Mouse (Mus musculus) heart, embryonic 13.5 days (tissue): Measurements from ENCODE around the gene Elmsan1. TPM values are rescaled to one million over a fixed set of nuclear protein-coding genes. Genes with fewer than 3 reads are reported as not detected.

Source experiments
- ATAC-seq: fragments of 200-750 bp; cut with Nextera tagmentation; 2 replicates; pipeline ENCODE4 v1.8.0; 2017; ENCODE audit warnings: moderate TSS enrichment; ENCODE audit not compliant: insufficient number of reproducible peaks, low FRiP score, low TSS enrichment; ENCODE audit errors: extremely low read depth
- H3K27ac ChIP-seq: fragments of 300-500 bp; sonication (generic); replicated peaks from 2 replicates; pipeline ENCODE4 v1.5.1; 2015; ENCODE audit warnings: moderate library complexity, mild to moderate bottlenecking, inconsistent platforms
- H3K27me3 ChIP-seq: fragments of 300-500 bp; sonication (generic); replicated peaks from 2 replicates; pipeline ENCODE4 v1.6.1; 2015; ENCODE audit warnings: mild to moderate bottlenecking, inconsistent platforms
- H3K36me3 ChIP-seq: fragments of 300-500 bp; sonication (generic); 2 replicates; pipeline ENCODE4 v1.6.1; 2015; ENCODE audit warnings: mild to moderate bottlenecking, inconsistent platforms
- H3K4me1 ChIP-seq: fragments of 300-500 bp; sonication (generic); 2 replicates; pipeline ENCODE4 v1.6.1; 2015; ENCODE audit warnings: inconsistent platforms
- H3K4me2 ChIP-seq: fragments of 300-500 bp; sonication (generic); 2 replicates; pipeline ENCODE4 v1.6.1; 2015; ENCODE audit warnings: inconsistent platforms, mild to moderate bottlenecking, moderate library complexity
- H3K4me3 ChIP-seq: fragments of 300-500 bp; sonication (generic); 2 replicates; pipeline ENCODE4 v1.5.1; 2015; ENCODE audit warnings: moderate library complexity, mild to moderate bottlenecking, inconsistent platforms
- H3K9ac ChIP-seq: fragments of 300-500 bp; sonication (generic); 2 replicates; pipeline ENCODE4 v1.6.1; 2015; ENCODE audit warnings: inconsistent platforms, mild to moderate bottlenecking, moderate library complexity
- H3K9me3 ChIP-seq: fragments of 300-500 bp; sonication (generic); 2 replicates; pipeline ENCODE4 v1.6.1; 2016; ENCODE audit warnings: inconsistent platforms
- WGBS: fragments of 180-500 bp; shearing (Covaris S2); methylation state at CpG from one replicate; pipeline ENCODE4 v1.1.7; 2015; ENCODE audit warnings: mixed read lengths; 5-methylcytosine and 5-hydroxymethylcytosine counted together
- polyA plus RNA-seq: library from polyadenylated mRNA; unstranded; fragments of >200 nt; fragmentation: Nextera tagmentation; extraction: Ambion mirVana; gene quantifications from 2 replicates; pipeline ENCODE4 v1.2.1, GENCODE M21; 2015

Gene Elmsan1
- polyA plus RNA-seq, 1 experiment from 2014 or later: 6.8 TPM

- peak within 1 kb of the TSS; percentile 92 for H3K4me2 ChIP-seq
- H3K27me3 ChIP-seq: no peaks in the 10 kb centered on the region
- WGBS: 1% methylated on average over 50 of the region's 50 CpGs
- no peak within 1 kb of the TSS for H3K27ac ChIP-seq
- peak within 1 kb of the TSS; percentile 79 for H3K9ac ChIP-seq
- peak within 1 kb of the TSS; percentile 66 for H3K4me3 ChIP-seq
- H3K36me3 ChIP-seq: peaks cover 31% of the 10 kb centered on the region
- H3K9me3 ChIP-seq: no peaks in the 10 kb centered on the region
- peaks cover 52% of the 10 kb centered on the region for H3K4me1 ChIP-seq
- ATAC-seq: peak; percentile 49
Measured at GRCm38 (mm10) chr12:84147954-84148621, 70.6 kb downstream of the Elmsan1 start, which contains the start of gene Pnma1. Pnma1 (minus strand) TSS chr12:84148489.

- no peak overlapping the region for H3K4me3 ChIP-seq
- 69% methylated on average over 14 of the region's 14 CpGs for WGBS
- peaks cover 25% of the 10 kb centered on the region for H3K36me3 ChIP-seq
- H3K4me1 ChIP-seq: no peaks in the 10 kb centered on the region
- no peak overlapping the region for H3K4me2 ChIP-seq
- ATAC-seq: no peak
- no peaks in the 10 kb centered on the region for H3K9me3 ChIP-seq
- no peak overlapping the region for H3K27ac ChIP-seq
- no peaks in the 10 kb centered on the region for H3K27me3 ChIP-seq
- H3K9ac ChIP-seq: no peak overlapping the region
Measured at GRCm38 (mm10) chr12:84142281-84143050, 76.2 kb downstream of the Elmsan1 start.

- Histone ChIP-seq H3K27ac (no peak overlapping the region), H3K4me2 (no peak overlapping the region), H3K27me3 (no peaks in the 10 kb centered on the region), H3K4me3 (no peak overlapping the region), H3K36me3 (peaks cover 33% of the 10 kb centered on the region), H3K4me1 (no peaks in the 10 kb centered on the region), H3K9ac (no peak overlapping the region), H3K9me3 (no peaks in the 10 kb centered on the region)
- ATAC-seq: no peak
- 74% methylated on average over 4 of the region's 4 CpGs for WGBS
Measured at GRCm38 (mm10) chr12:84141271-84141670, 77.4 kb downstream of the Elmsan1 start.

- WGBS: 57% methylated on average over 4 of the region's 4 CpGs
- no peak overlapping the region for H3K9ac ChIP-seq
- no peak overlapping the region for H3K4me3 ChIP-seq
- H3K4me2 ChIP-seq: no peak overlapping the region
- no peaks in the 10 kb centered on the region for H3K27me3 ChIP-seq
- peaks cover 41% of the 10 kb centered on the region for H3K36me3 ChIP-seq
- H3K4me1 ChIP-seq: no peaks in the 10 kb centered on the region
- ATAC-seq: no peak
- H3K9me3 ChIP-seq: no peaks in the 10 kb centered on the region
- no peak overlapping the region for H3K27ac ChIP-seq
Measured at GRCm38 (mm10) chr12:84140135-84140534, 78.5 kb downstream of the Elmsan1 start.

- H3K36me3 ChIP-seq: peaks cover 42% of the 10 kb centered on the region
- WGBS: 84% methylated on average over 7 of the region's 7 CpGs
- H3K4me3 ChIP-seq: no peak overlapping the region
- no peaks in the 10 kb centered on the region for H3K27me3 ChIP-seq
- H3K27ac ChIP-seq: no peak overlapping the region
- H3K4me2 ChIP-seq: no peak overlapping the region
- no peak for ATAC-seq
- H3K9ac ChIP-seq: no peak overlapping the region
- H3K9me3 ChIP-seq: no peaks in the 10 kb centered on the region
- no peaks in the 10 kb centered on the region for H3K4me1 ChIP-seq
Measured at GRCm38 (mm10) chr12:84137131-84137530, 81.5 kb downstream of the Elmsan1 start.

- Histone ChIP-seq H3K36me3 (peaks cover 50% of the 10 kb centered on the region), H3K4me2 (no peak overlapping the region), H3K4me3 (no peak overlapping the region), H3K9ac (no peak overlapping the region), H3K27ac (no peak overlapping the region), H3K4me1 (no peaks in the 10 kb centered on the region), H3K27me3 (no peaks in the 10 kb centered on the region), H3K9me3 (no peaks in the 10 kb centered on the region)
- no peak for ATAC-seq
- WGBS: 67% methylated on average over 3 of the region's 3 CpGs
Measured at GRCm38 (mm10) chr12:84132265-84132664, 86.4 kb downstream of the Elmsan1 start.

- no peak overlapping the region for H3K4me2 ChIP-seq
- no peak overlapping the region for H3K9ac ChIP-seq
- no peaks in the 10 kb centered on the region for H3K27me3 ChIP-seq
- H3K4me1 ChIP-seq: no peaks in the 10 kb centered on the region
- H3K27ac ChIP-seq: no peak overlapping the region
- no peaks in the 10 kb centered on the region for H3K9me3 ChIP-seq
- no peak overlapping the region for H3K4me3 ChIP-seq
- peaks cover 32% of the 10 kb centered on the region for H3K36me3 ChIP-seq
- 86% methylated on average over 8 of the region's 8 CpGs for WGBS
- ATAC-seq: no peak
Measured at GRCm38 (mm10) chr12:84129931-84130330, 88.8 kb downstream of the Elmsan1 start.

GRCm38 (mm10) chr12:84128576-84128975 lies 90.1 kb downstream of the Elmsan1 start:
- Histone ChIP-seq H3K4me1 (no peaks in the 10 kb centered on the region), H3K27me3 (no peaks in the 10 kb centered on the region), H3K9me3 (no peaks in the 10 kb centered on the region), H3K4me3 (no peak overlapping the region), H3K27ac (no peak overlapping the region), H3K9ac (no peak overlapping the region), H3K4me2 (no peak overlapping the region), H3K36me3 (peaks cover 34% of the 10 kb centered on the region)
- no peak for ATAC-seq
- 79% methylated on average over 6 of the region's 6 CpGs for WGBS

GRCm38 (mm10) chr12:84126899-84127298 lies 91.8 kb downstream of the Elmsan1 start:
- ATAC-seq: no peak
- H3K36me3 ChIP-seq: peaks cover 31% of the 10 kb centered on the region
- no peak overlapping the region for H3K4me3 ChIP-seq
- H3K4me1 ChIP-seq: no peaks in the 10 kb centered on the region
- WGBS: 69% methylated on average over 2 of the region's 2 CpGs
- H3K9me3 ChIP-seq: no peaks in the 10 kb centered on the region
- H3K27ac ChIP-seq: no peak overlapping the region
- no peaks in the 10 kb centered on the region for H3K27me3 ChIP-seq
- H3K9ac ChIP-seq: no peak overlapping the region
- H3K4me2 ChIP-seq: no peak overlapping the region

GRCm38 (mm10) chr12:84125892-84126291 lies 92.8 kb downstream of the Elmsan1 start:
- no peak for ATAC-seq
- WGBS: 72% methylated on average over 12 of the region's 12 CpGs
- no peak overlapping the region for H3K4me2 ChIP-seq
- no peak overlapping the region for H3K4me3 ChIP-seq
- H3K36me3 ChIP-seq: peaks cover 26% of the 10 kb centered on the region
- H3K27ac ChIP-seq: no peak overlapping the region
- H3K9ac ChIP-seq: no peak overlapping the region
- H3K27me3 ChIP-seq: no peaks in the 10 kb centered on the region
- no peaks in the 10 kb centered on the region for H3K9me3 ChIP-seq
- H3K4me1 ChIP-seq: no peaks in the 10 kb centered on the region

GRCm38 (mm10) chr12:84119584-84119983 lies 99.1 kb downstream of the Elmsan1 start:
- no peak for ATAC-seq
- 0 out of 2 replicates have a peak, but pooled peaks cover 4% of the 10 kb centered on the region for H3K36me3 ChIP-seq
- H3K4me2 ChIP-seq: no peak overlapping the region
- H3K9ac ChIP-seq: no peak overlapping the region
- 82% methylated on average over 5 of the region's 5 CpGs for WGBS
- H3K27ac ChIP-seq: no peak overlapping the region
- no peaks in the 10 kb centered on the region for H3K9me3 ChIP-seq
- no peaks in the 10 kb centered on the region for H3K27me3 ChIP-seq
- H3K4me3 ChIP-seq: no peak overlapping the region
- peaks cover 8% of the 10 kb centered on the region for H3K4me1 ChIP-seq
